Mouse (Mus musculus) heart, embryonic 14.5 days (tissue): ENCODE results near the gene Hnrnpul2. TPM values are rescaled to one million over a fixed set of nuclear protein-coding genes. Genes with fewer than 3 reads are reported as not detected.

Experiments used
- ATAC-seq: fragments of 200-750 bp; cut with Nextera tagmentation; 2 replicates; pipeline ENCODE4 v1.8.0; 2017; ENCODE audit warnings: low read depth, moderate TSS enrichment; ENCODE audit not compliant: insufficient number of reproducible peaks, insufficient read depth, low FRiP score
- H3K27ac ChIP-seq, 2 experiments: fragments of 200-500 bp in 1 of 2; fragments of 300-500 bp in 1 of 2; sonication (generic) in 1 of 2; replicated peaks in 1 of 2; 2 replicates each; pipeline ENCODE4 v1.5.1; 2012 to 2014; ENCODE audit warnings: low read depth in 2 of 2, low read length in 2 of 2, control low read depth in 1 of 2, mild to moderate bottlenecking in 1 of 2, mixed read lengths in 1 of 2; ENCODE audit not compliant: control insufficient read depth in 1 of 2, insufficient read depth in 1 of 2
- H3K27me3 ChIP-seq: fragments of 300-500 bp; sonication (generic); 2 replicates; pipeline ENCODE4 v1.6.1; 2014; ENCODE audit warnings: mild to moderate bottlenecking, low read length, control low read depth; ENCODE audit not compliant: control insufficient read depth, insufficient read depth
- H3K36me3 ChIP-seq: fragments of 300-500 bp; sonication (generic); 2 replicates; pipeline ENCODE4 v1.6.1; 2014; ENCODE audit warnings: mild to moderate bottlenecking, control low read depth, low read length, mixed read lengths; ENCODE audit not compliant: control insufficient read depth, insufficient read depth
- H3K4me1 ChIP-seq, 2 experiments: fragments of 200-500 bp in 1 of 2; fragments of 300-500 bp in 1 of 2; sonication (generic) in 1 of 2; 2 replicates each; pipeline ENCODE4 v1.6.1; 2012 to 2014; ENCODE audit warnings: low read length in 2 of 2, control low read depth in 1 of 2, mixed read lengths in 1 of 2; ENCODE audit not compliant: control insufficient read depth in 2 of 2, insufficient read depth in 2 of 2
- H3K4me2 ChIP-seq: fragments of 300-500 bp; sonication (generic); 2 replicates; pipeline ENCODE4 v1.6.1; 2014; ENCODE audit warnings: mild to moderate bottlenecking, low read length
- H3K4me3 ChIP-seq, 2 experiments: fragments of 200-500 bp in 1 of 2; fragments of 300-500 bp in 1 of 2; sonication (generic) in 1 of 2; 2 replicates each; pipeline ENCODE4 v1.5.1; 2012 to 2014; ENCODE audit warnings: low read length in 2 of 2, mild to moderate bottlenecking in 2 of 2, control low read depth in 1 of 2, low read depth in 1 of 2, moderate library complexity in 1 of 2; ENCODE audit not compliant: control insufficient read depth in 1 of 2, insufficient read depth in 1 of 2
- H3K9ac ChIP-seq: fragments of 300-500 bp; sonication (generic); 2 replicates; pipeline ENCODE4 v1.6.1; 2014; ENCODE audit warnings: mild to moderate bottlenecking, low read length
- H3K9me3 ChIP-seq: fragments of 300-500 bp; sonication (generic); 2 replicates; pipeline ENCODE4 v1.6.1; 2016; ENCODE audit warnings: low read length, control low read depth; ENCODE audit not compliant: control insufficient read depth
- WGBS: fragments of 180-500 bp; shearing (Covaris S2); extraction: QIAGEN DNeasy Blood & Tissue Kit; methylation state at CpG from one replicate; pipeline ENCODE4 v1.1.7; 2014; 5-methylcytosine and 5-hydroxymethylcytosine counted together
- polyA plus RNA-seq: library from polyadenylated mRNA; unstranded; fragments of >200 nt; fragmentation: Nextera tagmentation; extraction: Ambion mirVana; gene quantifications from 2 replicates; pipeline ENCODE4 v1.2.1, GENCODE M21; 2014

Gene Hnrnpul2
- polyA plus RNA-seq, 1 experiment from 2014 or later = 5.0 TPM

- 84% methylated on average over 9 of the region's 9 CpGs for WGBS
Measured at GRCm38 (mm10) chr19:8803204-8803780, 16.5 kb upstream of the Hnrnpul2 start.

DNA sequence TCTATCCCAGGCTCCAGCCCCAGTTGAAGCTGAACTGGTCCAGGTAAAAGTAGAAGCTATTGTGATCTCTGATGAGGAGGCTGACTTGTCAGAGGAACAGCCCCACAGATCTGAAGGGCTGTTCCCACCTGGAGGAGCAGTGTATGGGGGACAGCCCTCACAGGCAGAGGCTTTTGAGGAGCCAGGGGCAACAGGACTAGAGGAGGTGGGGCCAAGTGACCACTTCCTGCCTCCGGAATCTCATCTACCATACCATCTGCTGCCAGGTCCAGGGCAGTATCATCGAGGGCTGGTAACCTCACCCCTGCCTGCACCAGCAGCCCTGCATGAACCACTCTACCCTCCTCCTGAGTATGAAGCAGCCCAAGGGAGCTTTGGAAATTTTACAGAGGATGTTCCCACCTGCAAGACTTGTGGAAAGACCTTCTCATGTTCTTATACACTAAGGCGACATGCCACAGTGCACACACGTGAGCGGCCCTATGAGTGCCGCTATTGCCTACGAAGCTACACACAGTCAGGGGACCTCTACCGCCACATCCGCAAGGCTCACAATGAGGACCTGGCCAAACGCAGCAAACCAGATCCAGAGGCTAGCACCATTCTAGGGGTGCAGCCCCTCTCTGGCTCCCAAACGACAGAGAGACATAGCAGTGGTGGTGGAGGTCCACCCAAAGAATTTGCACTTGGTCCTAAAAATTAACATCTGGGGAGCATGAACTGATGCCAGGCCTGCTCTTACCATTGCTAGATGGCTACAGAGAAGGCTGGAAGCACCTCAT lies 15.7 kb upstream of the Hnrnpul2 start:
- H3K9ac ChIP-seq = no peak overlapping the region
- no peak overlapping the region for H3K4me3 ChIP-seq
- H3K36me3 ChIP-seq = peaks cover 48% of the 10 kb centered on the region
- WGBS = 86% methylated on average over 11 of the region's 11 CpGs
- ATAC-seq = no peak
- H3K9me3 ChIP-seq = no peaks in the 10 kb centered on the region
- H3K4me1 ChIP-seq = peaks cover 5 to 8% of the 10 kb centered on the region in 2 experiments
- no peak overlapping the region for H3K4me2 ChIP-seq
- H3K27ac ChIP-seq = no peak overlapping the region
- no peaks in the 10 kb centered on the region for H3K27me3 ChIP-seq

More at GRCm38 (mm10) chr19:8803204-8803780, 16.5 kb upstream of the Hnrnpul2 start:
- H3K27me3 ChIP-seq = no peaks in the 10 kb centered on the region
- ATAC-seq = no peak
- peaks cover 5 to 8% of the 10 kb centered on the region in 2 experiments for H3K4me1 ChIP-seq
- no peaks in the 10 kb centered on the region for H3K9me3 ChIP-seq
- H3K4me3 ChIP-seq = peak overlapping the region in 1 of 2 experiments; percentile 46; a peak in 2 of 4 replicates
- peaks cover 40% of the 10 kb centered on the region for H3K36me3 ChIP-seq
- peak overlapping the region; percentile 56 for H3K4me2 ChIP-seq
- H3K27ac ChIP-seq = no peak overlapping the region
- H3K9ac ChIP-seq = no peak overlapping the region

DNA sequence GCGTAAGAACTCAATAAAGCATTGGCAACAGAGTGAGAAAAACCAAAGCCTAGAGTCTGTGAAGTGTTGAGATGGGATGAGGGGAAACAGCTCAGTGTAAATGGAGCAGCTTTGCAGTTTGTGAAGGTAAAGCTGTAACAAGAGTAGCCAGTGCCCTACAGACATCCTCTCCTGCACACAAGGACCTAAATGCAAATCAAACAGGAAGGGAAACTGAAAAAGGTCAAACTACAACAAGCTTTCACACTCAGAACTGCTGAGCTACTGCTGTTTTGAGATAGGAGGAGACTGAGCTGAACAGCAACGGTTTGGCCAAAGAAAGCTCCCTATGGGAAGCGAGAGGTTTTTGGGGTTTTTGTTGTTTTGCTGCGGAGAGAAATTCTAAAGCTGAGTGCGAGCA lies 13.0 kb upstream of the Hnrnpul2 start:
- Histone ChIP-seq H3K36me3 (peaks cover 73% of the 10 kb centered on the region), H3K4me3 (no peak overlapping the region), H3K4me1 (peaks cover 5% of the 10 kb centered on the region in 2 experiments), H3K9ac (no peak overlapping the region), H3K27ac (no peak overlapping the region), H3K9me3 (no peaks in the 10 kb centered on the region), H3K27me3 (no peaks in the 10 kb centered on the region), H3K4me2 (no peak overlapping the region)
- 94% methylated on average over 5 of the region's 5 CpGs for WGBS
- no peak for ATAC-seq

GRCm38 (mm10) chr19:8815812-8816211 lies 4.0 kb upstream of the Hnrnpul2 start:
- no peaks in the 10 kb centered on the region for H3K9me3 ChIP-seq
- H3K4me3 ChIP-seq = no peak overlapping the region
- no peaks in the 10 kb centered on the region for H3K27me3 ChIP-seq
- H3K9ac ChIP-seq = no peak overlapping the region
- 82% methylated on average over 11 of the region's 11 CpGs for WGBS
- peaks cover 59% of the 10 kb centered on the region for H3K36me3 ChIP-seq
- peaks cover 5 to 20% of the 10 kb centered on the region in 2 experiments for H3K4me1 ChIP-seq
- H3K27ac ChIP-seq = no peak overlapping the region
- no peak overlapping the region for H3K4me2 ChIP-seq
- ATAC-seq = no peak

GRCm38 (mm10) chr19:8817001-8817400 lies 2.8 kb upstream of the Hnrnpul2 start:
- 77% methylated on average over 3 of the region's 3 CpGs for WGBS
- Histone ChIP-seq H3K36me3 (peaks cover 48% of the 10 kb centered on the region), H3K9ac (peak overlapping the region; percentile 1; the same call in 1 of the 2 replicates), H3K4me1 (peaks cover 5 to 25% of the 10 kb centered on the region in 2 experiments), H3K27ac (no peak overlapping the region), H3K4me2 (no peak overlapping the region), H3K9me3 (no peaks in the 10 kb centered on the region), H3K4me3 (no peak overlapping the region; a peak in 1 of 4 replicates), H3K27me3 (no peaks in the 10 kb centered on the region)
- no peak for ATAC-seq

- peak overlapping the region; percentile 95 to 98 for H3K27ac ChIP-seq
- no peaks in the 10 kb centered on the region for H3K27me3 ChIP-seq
- no peak for ATAC-seq
- peaks cover 46% of the 10 kb centered on the region for H3K36me3 ChIP-seq
- peaks cover 7 to 34% of the 10 kb centered on the region in 2 experiments for H3K4me1 ChIP-seq
- 20% methylated on average over 14 of the region's 14 CpGs for WGBS
- H3K9ac ChIP-seq = peak overlapping the region; percentile 86
- H3K9me3 ChIP-seq = no peaks in the 10 kb centered on the region
- peak overlapping the region; percentile 98 for H3K4me2 ChIP-seq
- H3K4me3 ChIP-seq = peak overlapping the region; percentile 55 to 96
Measured at GRCm38 (mm10) chr19:8818301-8818798, 1.5 kb upstream of the Hnrnpul2 start.

GRCm38 (mm10) chr19:8818801-8819595 lies 812 bp upstream of the Hnrnpul2 start, which contains the start of gene Ttc9c:
Gene Ttc9c, minus strand, starts transcription at chr19:8819333.
- Histone ChIP-seq H3K4me1 (peaks cover 7 to 34% of the 10 kb centered on the region in 2 experiments), H3K9me3 (no peaks in the 10 kb centered on the region), H3K4me3 (peak within 1 kb of the TSS; percentile 90 to 96), H3K36me3 (peaks cover 46% of the 10 kb centered on the region), H3K27me3 (no peaks in the 10 kb centered on the region), H3K9ac (peak within 1 kb of the TSS; percentile 98), H3K4me2 (peak within 1 kb of the TSS; percentile 98), H3K27ac (peak within 1 kb of the TSS; percentile 98 to 100)
- peak; percentile 85 for ATAC-seq
- WGBS = 1% methylated on average over 33 of the region's 33 CpGs
